Mouse (Mus musculus): ENCODE results near the gene Spata3. TPM values are rescaled to one million over a fixed set of nuclear protein-coding genes. Genes with fewer than 3 reads are reported as not detected.

Gene Spata3
- 1.2 and 1.8 TPM in 2 replicates for polyA plus RNA-seq (2021; fragmentation: Nextera tagmentation)
- long read RNA-seq, experiment 1, partial matches to known transcripts: 0 of 3 reads
- long read RNA-seq, experiment 1, other reads (novel, unspliced or antisense): 3 of 3 reads
- long read RNA-seq, experiment 2, partial matches to known transcripts: 0 of 3 reads
- long read RNA-seq, experiment 2, other reads (novel, unspliced or antisense): 3 of 3 reads

DNA sequence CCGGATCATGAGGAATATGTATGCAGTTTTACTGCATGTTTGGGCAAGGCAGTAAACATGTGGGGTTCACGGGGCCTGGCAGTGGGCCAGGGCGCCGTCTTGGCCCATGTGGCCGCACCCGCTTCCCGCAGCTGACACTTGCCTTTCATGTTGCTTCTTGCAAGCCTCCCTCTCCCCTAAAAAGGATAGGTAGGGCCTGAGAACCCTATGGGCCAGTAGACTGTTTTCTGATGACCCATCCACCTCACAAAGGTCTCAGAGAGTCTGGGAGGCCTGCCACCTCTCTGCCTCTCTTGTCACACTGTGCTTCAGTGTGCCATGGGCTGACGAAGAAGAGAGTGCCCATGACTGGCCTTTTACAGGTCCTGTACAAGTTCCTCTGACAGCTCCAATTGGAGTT, at the start of gene Spata3:
Gene Spata3, plus strand, starts transcription at position 301 of the 400 bp plus-strand sequence.

DNA sequence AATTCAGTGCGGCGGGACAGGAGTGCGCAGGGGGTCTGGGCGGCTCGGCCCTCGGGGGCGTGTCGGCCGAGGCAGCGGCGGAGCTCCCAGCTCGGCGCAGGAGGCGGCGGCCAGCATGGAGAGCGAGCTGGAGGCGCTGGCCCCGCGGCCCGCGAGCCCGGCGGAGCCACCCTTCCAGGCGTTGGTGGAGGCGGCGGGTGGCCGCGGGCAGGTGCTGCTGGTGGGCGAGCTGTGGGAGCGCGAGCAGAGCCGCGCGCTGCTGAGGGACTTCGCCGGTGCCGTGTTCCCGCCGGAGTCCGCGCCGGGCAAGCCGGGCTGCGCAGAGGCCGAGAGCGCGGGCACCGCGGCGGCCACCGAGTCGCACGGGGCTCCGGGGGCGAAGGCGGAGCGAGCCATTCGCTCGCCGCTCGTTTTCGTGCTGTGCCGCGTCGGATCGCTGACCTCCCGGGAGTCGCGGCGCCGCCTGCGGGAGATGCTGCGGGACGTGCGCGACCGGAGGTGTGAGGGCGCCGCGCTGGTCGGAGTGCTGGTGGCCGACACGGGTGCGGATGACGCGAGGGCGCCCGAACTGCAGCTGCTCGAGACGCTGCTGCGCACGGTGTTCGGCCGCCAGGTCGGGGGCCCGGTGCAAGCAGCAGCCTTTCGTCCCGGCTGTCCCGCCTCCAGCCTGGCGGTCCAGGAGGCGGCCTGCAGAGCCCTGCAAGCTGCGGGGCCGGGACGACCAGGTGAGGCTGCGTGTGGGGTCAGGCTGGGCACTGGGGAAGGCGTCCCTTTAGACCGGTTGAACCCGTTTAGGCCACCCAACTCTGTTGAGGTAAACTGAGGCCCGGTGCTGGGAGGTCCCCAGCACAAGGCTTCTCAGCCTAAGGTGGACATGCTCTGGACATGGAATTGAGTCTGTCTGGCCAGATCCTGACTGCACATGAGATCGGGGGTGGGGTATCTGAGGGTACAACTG, 29.5 kb downstream of the Spata3 start, which contains the start of gene 2810459M11Rik:
Gene 2810459M11Rik, plus strand, starts transcription at position 16 of the 958 bp plus-strand sequence.

DNA sequence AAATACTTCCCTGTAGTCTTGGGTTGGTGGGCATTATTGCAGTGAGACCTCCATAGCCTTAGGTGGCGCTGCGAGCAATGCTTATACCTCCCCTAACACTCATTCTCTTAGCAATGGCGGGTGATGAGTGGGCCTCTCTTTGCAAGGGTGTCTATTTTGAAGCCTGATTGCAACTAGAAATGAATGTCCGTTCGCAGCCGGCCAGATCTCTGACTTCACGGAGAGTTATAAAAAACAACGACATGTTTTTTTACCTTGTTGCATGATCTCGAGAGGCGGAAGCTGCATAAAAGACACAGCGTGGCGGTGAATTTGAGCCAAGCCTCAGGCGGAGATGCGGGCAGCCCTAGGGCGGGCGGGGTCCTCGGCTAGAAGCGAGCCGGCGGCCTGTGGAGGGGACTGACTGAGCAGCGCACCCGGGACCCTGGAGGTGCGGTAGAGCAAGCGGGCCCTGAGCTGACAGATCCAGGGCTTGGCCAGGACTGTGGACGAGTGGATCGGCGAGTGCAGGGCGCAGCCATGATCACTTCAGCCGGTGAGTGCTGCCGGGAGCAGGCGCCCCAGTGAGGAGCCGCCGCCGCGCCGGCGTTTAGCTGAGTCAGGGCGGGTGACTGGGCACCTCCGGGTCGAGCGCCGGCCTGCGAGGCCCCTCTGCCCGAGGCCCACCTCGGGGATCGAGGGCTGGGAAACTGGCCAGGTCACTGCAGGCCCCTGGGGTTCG, 47.8 kb downstream of the Spata3 start, which contains the start of gene Psmd1:
Gene Psmd1, plus strand, starts transcription at position 117 of the 721 bp plus-strand sequence.

Other genes with a start within 250 kb of the Spata3 start
- 0.10 and 0.34 TPM in 2 replicates for gene A630001G21Rik, start 238.2 kb upstream of the Spata3 start, polyA plus RNA-seq (2021; fragmentation: Nextera tagmentation)
- gene Cab39, start 223.4 kb upstream of the Spata3 start, polyA plus RNA-seq (2021; fragmentation: Nextera tagmentation): 19.2 and 29.2 TPM in 2 replicates
- gene Itm2c, start 122.5 kb upstream of the Spata3 start, polyA plus RNA-seq (2021; fragmentation: Nextera tagmentation): 479 and 640 TPM in 2 replicates
- gene 4933407L21Rik, start 88.3 kb upstream of the Spata3 start, polyA plus RNA-seq (2021; fragmentation: Nextera tagmentation): 4.8 and 9.8 TPM in 2 replicates
- 0.08 and 0.17 TPM in 2 replicates for gene Gpr55, start 55.8 kb upstream of the Spata3 start, polyA plus RNA-seq (2021; fragmentation: Nextera tagmentation)
- gene 2810459M11Rik, start 29.0 kb downstream of the Spata3 start, polyA plus RNA-seq (2021; fragmentation: Nextera tagmentation): 4.3 and 11.2 TPM in 2 replicates
- 69.8 and 95.6 TPM in 2 replicates for gene Psmd1, start 47.6 kb downstream of the Spata3 start, polyA plus RNA-seq (2021; fragmentation: Nextera tagmentation)
- 0.10 and 0.12 TPM in 2 replicates for gene Htr2b, start 95.2 kb downstream of the Spata3 start, polyA plus RNA-seq (2021; fragmentation: Nextera tagmentation)
- 0.21 and 0.69 TPM in 2 replicates for gene Gm21972, start 116.8 kb downstream of the Spata3 start, polyA plus RNA-seq (2021; fragmentation: Nextera tagmentation)
- gene Armc9, start 138.0 kb downstream of the Spata3 start, polyA plus RNA-seq (2021; fragmentation: Nextera tagmentation): 40.2 and 41.8 TPM in 2 replicates

All from left cerebral cortex, adult 6 months (tissue).